Mouse (Mus musculus) cerebellum, adult 2 months (tissue): ENCODE data around the gene Ogg1. TPM values are rescaled to one million over a fixed set of nuclear protein-coding genes. Genes with fewer than 3 reads are reported as not detected.

Experiments used
- DNase-seq, 2 experiments: peaks; one replicate each; pipeline ENCODE4 v3.0.0; 2021
- H3K27ac ChIP-seq: fragments of 200-500 bp; 2 replicates; pipeline ENCODE4 v1.5.1; 2012; ENCODE audit warnings: low read length, control low read depth, inconsistent platforms; ENCODE audit not compliant: insufficient read depth
- H3K27me3 ChIP-seq: fragments of 200-500 bp; 2 replicates; pipeline ENCODE4 v1.6.1; 2012; ENCODE audit warnings: inconsistent platforms, mild to moderate bottlenecking, low read length, moderate library complexity; ENCODE audit not compliant: control insufficient read depth, insufficient read depth
- H3K4me1 ChIP-seq: fragments of 200-500 bp; 2 replicates; pipeline ENCODE4 v1.6.1; 2011; ENCODE audit warnings: low read length; ENCODE audit not compliant: control insufficient read depth, insufficient read depth
- H3K4me3 ChIP-seq: fragments of 200-500 bp; replicated peaks from 2 replicates; pipeline ENCODE3; 2011; ENCODE audit warnings: mild to moderate bottlenecking, low read depth, low read length, control low read depth; ENCODE audit not compliant: insufficient read depth
- CTCF ChIP-seq: fragments of 200-500 bp; IDR thresholded peaks from 2 replicates; pipeline ENCODE4 v1.5.1; 2011; ENCODE audit warnings: low read depth, mild to moderate bottlenecking, control low read depth, low read length, moderate library complexity, borderline replicate concordance; ENCODE audit not compliant: insufficient read depth
- POLR2A ChIP-seq: fragments of 200-500 bp; IDR thresholded peaks from 2 replicates; pipeline ENCODE4 v1.6.1; 2011; ENCODE audit warnings: low read length, control low read depth, borderline replicate concordance; ENCODE audit not compliant: insufficient read depth
- WGBS: fragments of 180-500 bp; shearing (Covaris S2); methylation state at CpG from one replicate; pipeline ENCODE4 v1.1.7; 2018; 5-methylcytosine and 5-hydroxymethylcytosine counted together
- polyA plus RNA-seq: library from polyadenylated mRNA; depleted of rRNA; stranded (reverse); fragments of >200 nt; gene quantifications from 2 replicates; pipeline ENCODE4 v1.2.3, GENCODE M21; 2012; rRNA removed

The Ogg1 gene
- polyA plus RNA-seq, 1 experiment, result 11.0 TPM

DNA sequence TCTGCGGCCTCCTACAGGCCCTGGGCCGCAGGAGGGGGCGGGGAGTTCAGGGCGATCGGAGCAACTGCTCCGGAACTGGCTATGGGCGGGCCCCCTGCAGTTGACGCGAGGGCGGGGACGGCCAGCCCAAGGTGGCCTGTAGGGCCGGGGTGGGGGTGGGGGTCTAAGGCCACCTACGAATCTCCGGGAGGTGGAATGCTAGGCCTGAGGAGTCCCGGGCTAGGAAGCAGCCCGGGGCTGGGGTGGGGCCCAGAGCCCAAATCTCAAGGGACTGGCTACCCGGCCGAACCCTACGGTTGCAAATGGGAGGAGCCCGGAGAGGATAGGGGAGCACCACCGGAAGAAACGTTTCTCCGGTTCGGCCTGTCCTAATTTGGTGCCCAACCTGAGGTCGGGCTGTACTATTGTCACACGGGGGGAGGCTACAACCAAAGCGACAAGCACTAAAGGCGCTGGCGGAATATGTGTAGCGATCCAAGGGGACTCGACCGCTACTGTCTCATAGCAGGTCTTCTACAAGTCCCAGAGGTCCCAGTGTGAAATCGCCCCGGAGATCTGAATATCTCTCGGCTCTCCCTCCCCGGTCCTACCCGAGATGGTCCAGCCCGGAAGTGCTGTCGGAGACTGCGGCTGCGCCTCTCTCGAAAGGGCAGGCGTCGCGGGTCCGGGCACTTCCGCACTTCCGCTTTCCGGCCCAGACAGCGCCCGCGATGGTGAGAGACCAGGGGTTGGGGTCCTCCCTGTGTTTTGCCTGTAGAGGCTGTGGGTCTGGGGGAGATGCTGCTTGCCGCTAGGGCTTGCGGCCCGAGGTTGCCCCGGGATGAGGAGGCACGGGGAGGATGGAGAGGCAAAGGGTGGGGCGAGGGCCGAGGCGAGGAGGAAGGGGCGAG, 51.0 kb downstream of the Ogg1 start, which contains the start of the genes Tada3 and Arpc4:
TSS of gene Tada3 (minus strand) at position 388 of the 890 bp plus-strand sequence.
TSS of gene Arpc4 (plus strand) at position 620 of the 890 bp plus-strand sequence.
- peak; percentile 61; the same call in 1 of the 2 replicates for TF ChIP-seq POLR2A
- no peak for TF ChIP-seq CTCF
- Histone ChIP-seq H3K4me3 (peak within 1 kb of the TSS; percentile 90), H3K27ac (peak within 1 kb of the TSS; percentile 99), H3K4me1 (peaks cover 2% of the 10 kb centered on the region; the same call in 1 of the 2 replicates), H3K27me3 (no peaks in the 10 kb centered on the region)
- peak; percentile 91 to 95 for DNase-seq
- WGBS, result 1% methylated on average over 61 of the region's 61 CpGs

DNA sequence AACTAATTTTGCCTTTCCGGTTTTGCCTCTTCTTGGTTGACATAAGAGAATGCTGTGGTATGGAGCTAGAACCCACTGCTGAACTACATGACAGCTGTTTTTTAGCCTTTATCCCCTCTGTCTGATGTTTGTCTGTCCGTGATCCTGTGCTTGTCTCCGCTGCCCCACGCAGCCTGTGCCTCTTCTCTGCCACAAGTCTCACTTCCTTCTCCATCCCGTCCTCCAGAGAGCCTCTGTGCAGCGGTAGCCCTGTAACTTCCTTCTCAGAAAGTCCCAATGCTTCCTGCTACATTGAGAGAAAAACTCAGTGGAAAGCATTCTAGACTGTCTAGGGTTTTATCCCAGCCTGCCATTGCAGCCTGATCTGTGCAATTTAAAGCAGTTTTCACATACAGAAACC, 52.5 kb downstream of the Ogg1 start:
- DNase-seq, result no peak
- Histone ChIP-seq H3K4me1 (peaks cover 2% of the 10 kb centered on the region; the same call in 1 of the 2 replicates), H3K27ac (no peak overlapping the region), H3K27me3 (no peaks in the 10 kb centered on the region), H3K4me3 (peak overlapping the region; percentile 28)
- TF ChIP-seq POLR2A, result no peak
- TF ChIP-seq CTCF, result no peak
- 87% methylated on average over 6 of the region's 6 CpGs for WGBS

DNA sequence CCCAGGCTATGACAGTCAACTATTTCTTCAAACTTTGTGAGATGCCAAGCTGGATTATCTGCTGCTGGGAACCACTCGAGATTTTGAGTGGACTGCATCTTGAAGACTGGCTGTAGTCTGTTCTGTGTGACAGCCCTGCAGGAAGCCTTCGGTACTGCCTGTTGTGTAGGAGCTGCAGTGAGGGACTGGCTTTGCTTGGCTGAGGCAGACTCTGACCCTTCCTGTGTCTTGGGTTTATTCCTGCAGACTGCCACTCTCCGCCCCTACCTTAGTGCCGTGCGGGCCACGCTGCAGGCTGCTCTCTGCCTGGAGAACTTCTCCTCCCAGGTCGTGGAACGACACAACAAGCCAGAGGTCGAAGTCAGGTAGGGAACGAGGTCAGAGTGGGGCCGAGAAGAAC, 53.7 kb downstream of the Ogg1 start:
- Histone ChIP-seq H3K27me3 (no peaks in the 10 kb centered on the region), H3K4me1 (peaks cover 2% of the 10 kb centered on the region), H3K4me3 (no peak overlapping the region), H3K27ac (no peak overlapping the region)
- no peak for TF ChIP-seq CTCF
- TF ChIP-seq POLR2A, result no peak
- 89% methylated on average over 11 of the region's 11 CpGs for WGBS
- no peak for DNase-seq

DNA sequence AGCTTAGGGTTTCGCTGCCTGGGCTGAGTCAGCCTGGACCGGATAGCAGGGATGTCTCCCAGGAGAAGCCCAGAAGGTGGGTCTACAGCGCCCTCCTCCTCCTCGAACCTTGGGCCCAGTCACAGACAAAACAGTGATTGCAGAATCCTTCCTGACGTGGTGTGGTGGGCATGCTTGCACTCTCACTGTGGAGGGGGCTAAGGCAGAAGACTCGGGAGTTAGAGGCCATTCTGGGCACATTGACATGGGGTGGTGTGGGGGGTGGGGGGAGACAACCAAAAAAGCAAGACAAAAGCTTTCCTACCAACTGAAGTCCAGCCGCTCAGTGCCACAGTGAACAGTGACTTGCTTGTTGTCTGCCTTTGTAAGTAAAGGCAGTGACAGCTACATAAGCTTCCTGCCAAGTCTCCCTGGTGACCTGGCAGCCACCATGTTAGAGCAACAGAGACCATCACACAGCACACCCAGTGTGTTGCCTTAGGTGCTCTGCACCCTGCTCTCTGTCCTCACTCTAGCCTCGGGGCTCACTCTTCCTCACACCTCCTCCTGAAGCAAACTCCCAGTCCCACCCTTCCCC, 57.7 kb downstream of the Ogg1 start:
- H3K27ac ChIP-seq, result no peak overlapping the region; the same call in 1 of the 2 replicates
- 45% methylated on average over 8 of the region's 8 CpGs for WGBS
- TF ChIP-seq CTCF, result no peak
- no peak for TF ChIP-seq POLR2A
- H3K27me3 ChIP-seq, result no peaks in the 10 kb centered on the region
- H3K4me3 ChIP-seq, result no peak overlapping the region
- peaks cover 3% of the 10 kb centered on the region for H3K4me1 ChIP-seq
- peak in 1 of 2 experiments; percentile 46 for DNase-seq

Other genes starting within 250 kb of the Ogg1 start
- 58.9 and 64.2 TPM in 2 replicates for gene Setd5, start 249.6 kb upstream of the Ogg1 start, polyA plus RNA-seq
- gene Lhfpl4, start 131.6 kb upstream of the Ogg1 start, polyA plus RNA-seq, result 53.1 and 57.5 TPM in 2 replicates
- gene Mtmr14, start 89.1 kb upstream of the Ogg1 start, polyA plus RNA-seq, result 23.8 and 24.2 TPM in 2 replicates
- gene Cpne9, start 44.7 kb upstream of the Ogg1 start, polyA plus RNA-seq, result 105 and 114 TPM in 2 replicates
- gene Brpf1, start 19.8 kb upstream of the Ogg1 start, polyA plus RNA-seq, result 48.1 and 53.4 TPM in 2 replicates
- 93.0 and 94.8 TPM in 2 replicates for gene Camk1, start 17.0 kb downstream of the Ogg1 start, polyA plus RNA-seq
- 48.2 and 49.4 TPM in 2 replicates for gene Tada3, start 50.9 kb downstream of the Ogg1 start, polyA plus RNA-seq
- 137 and 152 TPM in 2 replicates for gene Arpc4, start 51.1 kb downstream of the Ogg1 start, polyA plus RNA-seq
- 52.2 and 62.4 TPM in 2 replicates for gene Ttll3, start 62.3 kb downstream of the Ogg1 start, polyA plus RNA-seq
- 37.4 and 45.9 TPM in 2 replicates for gene Rpusd3, start 92.4 kb downstream of the Ogg1 start, polyA plus RNA-seq
- 0.10 and 0.30 TPM in 2 replicates for gene Cidec, start 108.8 kb downstream of the Ogg1 start, polyA plus RNA-seq
- gene Jagn1, start 115.6 kb downstream of the Ogg1 start, polyA plus RNA-seq, result 58.4 and 61.0 TPM in 2 replicates
- 4.8 and 9.2 TPM in 2 replicates for gene Il17re, start 131.5 kb downstream of the Ogg1 start, polyA plus RNA-seq
- gene Il17rc, start 144.5 kb downstream of the Ogg1 start, polyA plus RNA-seq, result 6.6 and 7.5 TPM in 2 replicates
- 57.4 and 58.1 TPM in 2 replicates for gene Creld1, start 156.3 kb downstream of the Ogg1 start, polyA plus RNA-seq
- 41.2 and 43.0 TPM in 2 replicates for gene Prrt3, start 175.0 kb downstream of the Ogg1 start, polyA plus RNA-seq
- gene Emc3, start 204.7 kb downstream of the Ogg1 start, polyA plus RNA-seq, result 91.7 and 96.7 TPM in 2 replicates
- 0.34 and 0.55 TPM in 2 replicates for gene Fancd2, start 204.7 kb downstream of the Ogg1 start, polyA plus RNA-seq